In the genomic region with DNA sequence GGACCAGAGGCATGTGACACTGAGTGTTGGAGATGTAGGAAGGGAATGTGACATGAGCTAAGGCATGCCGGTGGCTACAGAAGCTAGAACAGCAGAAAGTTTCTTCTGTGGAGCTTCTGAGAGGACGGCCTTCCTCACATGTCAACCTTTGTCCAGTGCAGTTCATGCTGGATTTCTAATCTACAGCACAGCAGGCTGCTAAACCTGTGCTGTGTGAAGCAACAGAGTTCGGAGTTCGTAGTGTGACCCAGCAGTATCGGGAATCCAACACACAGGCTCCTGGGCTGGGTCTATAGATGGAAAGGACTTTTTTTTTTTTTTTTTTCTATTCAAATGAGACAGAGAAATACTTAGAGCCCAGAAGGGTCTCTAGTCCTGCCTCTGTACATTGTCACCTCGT, we compare ENCODE assay signal across 22 mouse cellular contexts.
DNase-seq lines count a peak whose midpoint lies in the region; ATAC-seq and TF ChIP-seq lines count a peak whose summit lies in the region.
"Had no signal": no experiment of that assay in that cellular context is flagged by ENCODE, and none has a peak within 500 bp of the region (broad histone marks: within the 10 kb centered on the region; RNA-seq: fewer than 3 reads in every experiment).

No protein-coding gene starts in this region.

- ATAC-seq in liver, embryonic 16.5 days (ENCODE audit: low read depth): peak; percentile 41; the same call in 1 of the 2 replicates
- no peak for ATAC-seq in liver, embryonic 11.5 days (replicated peaks; ENCODE audit: low FRiP score)
- ATAC-seq in intestine, embryonic 15.5 days: peak; percentile 67
- peak; percentile 77 for ATAC-seq in intestine, embryonic 16.5 days
- ATAC-seq: forebrain, embryonic 13.5 days; forebrain, embryonic 15.5 days had no signal

- DNase-seq in liver, embryonic 11.5 days (ENCODE audit: low spot score): no peak
- DNase-seq in forebrain, embryonic 10.5 days (ENCODE audit: extremely low spot score, low spot score): no peak
- no peak for DNase-seq in urinary bladder, postnatal 36 days (ENCODE audit: low spot score in 2 of 2)
- DNase-seq: adrenal gland, adult 2 months; adrenal gland, postnatal 10 days; adrenal gland, postnatal 25 days; cerebellum, adult 11 months; cerebellum, adult 18-20 months; cerebellum, adult 8-10 months; cerebellum, adult 9-11 months; cerebellum, postnatal 14 days; cerebellum, postnatal 36 days; embryo, embryonic 11 days had no signal

- no peak overlapping the region for H3K4me2 ChIP-seq in liver, embryonic 16.5 days (ENCODE audit: low read depth, low read length)
- H3K4me2 ChIP-seq in liver, embryonic 11.5 days: no peak overlapping the region
- H3K4me2 ChIP-seq in intestine, embryonic 15.5 days (replicated peaks): no peak overlapping the region
- H3K4me2 ChIP-seq in intestine, embryonic 16.5 days (ENCODE audit: low read depth, low read length): no peak overlapping the region
- H3K4me2 ChIP-seq: embryonic facial prominence, embryonic 13.5 days; embryonic facial prominence, embryonic 15.5 days; forebrain, embryonic 13.5 days; forebrain, embryonic 15.5 days had no signal

- H3K9me3 ChIP-seq in liver, embryonic 16.5 days (replicated peaks; ENCODE audit: control insufficient read depth, low read length): no peaks in the 10 kb centered on the region
- no peaks in the 10 kb centered on the region for H3K9me3 ChIP-seq in liver, embryonic 11.5 days (ENCODE audit: control insufficient read depth, low read length)
- H3K9me3 ChIP-seq in intestine, embryonic 15.5 days: no peaks in the 10 kb centered on the region
- no peaks in the 10 kb centered on the region for H3K9me3 ChIP-seq in intestine, embryonic 16.5 days (ENCODE audit: control insufficient read depth, low read length)
- H3K9me3 ChIP-seq in forebrain, embryonic 10.5 days: no peaks in the 10 kb centered on the region
- H3K9me3 ChIP-seq: embryonic facial prominence, embryonic 13.5 days; embryonic facial prominence, embryonic 15.5 days; forebrain, embryonic 13.5 days; forebrain, embryonic 15.5 days had no signal

- H3K4me1 ChIP-seq in liver, embryonic 16.5 days (ENCODE audit: control insufficient read depth, low read depth, low read length): no peaks in the 10 kb centered on the region; the same call in 1 of the 2 replicates
- no peaks in the 10 kb centered on the region; the same call in 1 of the 2 replicates for H3K4me1 ChIP-seq in liver, embryonic 11.5 days (replicated peaks; ENCODE audit: control insufficient read depth, insufficient read depth, low read length)
- H3K4me1 ChIP-seq in intestine, embryonic 15.5 days (replicated peaks): no peaks in the 10 kb centered on the region
- no peaks in the 10 kb centered on the region; the same call in none of the 2 replicates for H3K4me1 ChIP-seq in intestine, embryonic 16.5 days (ENCODE audit: control insufficient read depth, insufficient read depth, low read length)
- H3K4me1 ChIP-seq in small intestine, adult 2 months (ENCODE audit: control insufficient read depth, insufficient read depth, insufficient read length, low read length): peaks cover 33% of the 10 kb centered on the region; the same call in 1 of the 2 replicates
- H3K4me1 ChIP-seq in forebrain, embryonic 10.5 days: peaks cover 4% of the 10 kb centered on the region; the same call in 1 of the 2 replicates
- H3K4me1 ChIP-seq: embryonic facial prominence, embryonic 15.5 days; forebrain, embryonic 13.5 days; forebrain, embryonic 15.5 days had no signal

- 56% methylated on average over 6 of the region's 6 CpGs for whole genome bisulfite sequencing in liver, embryonic 16.5 days (ENCODE audit: insufficient replicate concordance)
- WGBS in liver, embryonic 11.5 days: 79% methylated on average over 6 of the region's 6 CpGs
- WGBS in intestine, embryonic 15.5 days: 85% methylated on average over 6 of the region's 6 CpGs
- 81% methylated on average over 6 of the region's 6 CpGs for WGBS in intestine, embryonic 16.5 days
- WGBS in small intestine, adult 2 months: 62% methylated on average over 6 of the region's 6 CpGs
- WGBS in forebrain, embryonic 10.5 days: 89% methylated on average over 6 of the region's 6 CpGs

- H3K27me3 ChIP-seq in liver, embryonic 16.5 days (ENCODE audit: control insufficient read depth, insufficient read depth, low read depth, low read length): no peaks in the 10 kb centered on the region
- H3K27me3 ChIP-seq in liver, embryonic 11.5 days (replicated peaks; ENCODE audit: control insufficient read depth, insufficient read depth, low read length): 0 out of 2 replicates have a peak, but pooled peaks cover 3% of the 10 kb centered on the region
- H3K27me3 ChIP-seq in intestine, embryonic 15.5 days (replicated peaks): no peaks in the 10 kb centered on the region
- H3K27me3 ChIP-seq in intestine, embryonic 16.5 days (replicated peaks; ENCODE audit: control insufficient read depth, insufficient read depth, low read length): no peaks in the 10 kb centered on the region
- no peaks in the 10 kb centered on the region for H3K27me3 ChIP-seq in small intestine, adult 2 months (ENCODE audit: control insufficient read depth, insufficient read depth, low read length)
- H3K27me3 ChIP-seq in forebrain, embryonic 10.5 days (ENCODE audit: poor library complexity, severe bottlenecking): no peaks in the 10 kb centered on the region
- H3K27me3 ChIP-seq: embryonic facial prominence, embryonic 13.5 days; embryonic facial prominence, embryonic 15.5 days; forebrain, embryonic 13.5 days; forebrain, embryonic 15.5 days had no signal

- TF ChIP-seq CTCF in small intestine, adult 2 months (IDR thresholded peaks at IDR 0.05; ENCODE audit: extremely low read depth, insufficient read length, insufficient replicate concordance, low read depth, low read length): no peak

- no peak overlapping the region for H3K27ac ChIP-seq in liver, embryonic 16.5 days (ENCODE audit: low read length)
- no peak overlapping the region for H3K27ac ChIP-seq in liver, embryonic 11.5 days (ENCODE audit: low read depth, low read length)
- H3K27ac ChIP-seq in intestine, embryonic 15.5 days: no peak overlapping the region
- H3K27ac ChIP-seq in intestine, embryonic 16.5 days (ENCODE audit: low read length): no peak overlapping the region
- peak overlapping the region; percentile 98 for H3K27ac ChIP-seq in small intestine, adult 2 months (ENCODE audit: insufficient read depth, low read depth, low read length)
- H3K27ac ChIP-seq in forebrain, embryonic 10.5 days: no peak overlapping the region
- H3K27ac ChIP-seq: embryonic facial prominence, embryonic 13.5 days; embryonic facial prominence, embryonic 15.5 days; forebrain, embryonic 13.5 days; forebrain, embryonic 15.5 days had no signal

- no peaks in the 10 kb centered on the region for H3K36me3 ChIP-seq in liver, embryonic 16.5 days (ENCODE audit: control insufficient read depth, insufficient read depth)
- H3K36me3 ChIP-seq in liver, embryonic 11.5 days (ENCODE audit: control insufficient read depth, insufficient read depth, low read length): no peaks in the 10 kb centered on the region
- H3K36me3 ChIP-seq in intestine, embryonic 15.5 days: no peaks in the 10 kb centered on the region
- no peaks in the 10 kb centered on the region for H3K36me3 ChIP-seq in intestine, embryonic 16.5 days (ENCODE audit: control insufficient read depth, insufficient read depth, low read length)
- no peaks in the 10 kb centered on the region for H3K36me3 ChIP-seq in small intestine, adult 2 months (ENCODE audit: control insufficient read depth, insufficient read depth, low read length)
- H3K36me3 ChIP-seq in forebrain, embryonic 10.5 days (replicated peaks): no peaks in the 10 kb centered on the region
- H3K36me3 ChIP-seq: embryonic facial prominence, embryonic 15.5 days; forebrain, embryonic 15.5 days had no signal

- H3K4me3 ChIP-seq in liver, embryonic 16.5 days (ENCODE audit: low read depth, low read length): no peak overlapping the region
- H3K4me3 ChIP-seq in liver, embryonic 11.5 days (ENCODE audit: low read depth, low read length): no peak overlapping the region
- no peak overlapping the region for H3K4me3 ChIP-seq in intestine, embryonic 15.5 days (replicated peaks)
- H3K4me3 ChIP-seq in intestine, embryonic 16.5 days (ENCODE audit: low read length): no peak overlapping the region
- no peak overlapping the region for H3K4me3 ChIP-seq in small intestine, adult 2 months (ENCODE audit: low read depth, low read length)
- no peak overlapping the region for H3K4me3 ChIP-seq in forebrain, embryonic 10.5 days
- H3K4me3 ChIP-seq: embryonic facial prominence, embryonic 13.5 days; embryonic facial prominence, embryonic 15.5 days; erythroblast, embryonic 14.5 days; forebrain, embryonic 13.5 days; forebrain, embryonic 15.5 days had no signal

- H3K9ac ChIP-seq in liver, embryonic 16.5 days (ENCODE audit: low read depth, low read length): no peak overlapping the region
- no peak overlapping the region for H3K9ac ChIP-seq in liver, embryonic 11.5 days (ENCODE audit: low read depth, low read length)
- H3K9ac ChIP-seq in intestine, embryonic 15.5 days: no peak overlapping the region
- H3K9ac ChIP-seq in intestine, embryonic 16.5 days (ENCODE audit: low read depth, low read length): no peak overlapping the region
- H3K9ac ChIP-seq: embryonic facial prominence, embryonic 13.5 days; embryonic facial prominence, embryonic 15.5 days; forebrain, embryonic 13.5 days; forebrain, embryonic 15.5 days had no signal

- TF ChIP-seq POLR2A in small intestine, adult 2 months (IDR thresholded peaks at IDR 0.05; ENCODE audit: low read depth, low read length): no peak
